Mouse (Mus musculus): ENCODE measurements around the gene Actrt2. TPM values are rescaled to one million over a fixed set of nuclear protein-coding genes. Genes with fewer than 3 reads are reported as not detected.

Actrt2 gene
- total and polyA plus RNA-seq, 2 experiments from 2014 or later: not detected

DNA sequence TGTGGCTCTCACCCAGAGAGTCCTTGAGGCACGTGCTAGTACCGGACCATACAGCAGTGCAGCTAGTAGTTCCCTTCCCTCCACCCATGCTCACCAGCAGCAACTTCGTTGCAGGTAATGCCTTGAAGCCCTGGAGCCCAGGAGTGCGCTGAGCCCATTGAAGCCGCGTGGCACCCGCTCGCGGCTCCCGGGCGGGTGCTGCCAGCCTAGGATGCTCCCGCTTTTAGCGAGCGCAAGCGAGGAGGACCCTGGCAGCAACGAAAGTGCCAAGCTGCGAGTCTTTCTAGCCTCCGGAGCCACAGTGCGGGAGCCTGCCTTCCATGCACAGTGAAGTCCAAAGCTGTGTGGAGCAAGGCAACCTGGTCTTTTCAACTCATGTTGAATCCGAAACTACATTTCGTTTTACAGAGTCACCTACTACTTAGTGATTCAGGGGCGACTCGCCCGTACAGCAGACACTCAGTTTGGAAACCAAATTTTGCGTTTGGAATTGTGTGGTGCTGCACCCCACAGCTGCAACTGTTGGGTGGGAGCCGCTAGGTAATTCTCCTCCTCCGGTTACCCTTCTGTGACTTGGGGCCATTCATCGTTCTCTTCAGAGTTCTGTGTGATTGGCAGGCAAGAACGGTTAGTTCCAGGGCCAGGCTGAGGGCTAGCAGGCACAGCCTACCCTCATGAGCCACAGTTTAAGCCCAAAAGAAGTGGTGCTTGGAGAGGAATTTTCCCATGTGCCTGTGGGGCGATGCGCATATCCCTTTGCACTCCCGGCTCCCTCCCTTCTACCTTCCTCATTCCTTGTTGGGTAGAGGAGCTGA, 26.2 kb downstream of the Actrt2 start:
- H3K4me3 ChIP-seq (ENCODE audit: low read depth, low read length): no peak overlapping the region
- peaks cover 66% of the 10 kb centered on the region for H3K27me3 ChIP-seq (ENCODE audit: control insufficient read depth, insufficient read depth, low read length)
- TF ChIP-seq EP300 (IDR thresholded peaks at IDR 0.05; ENCODE audit: low read depth) (no peak), CTCF (IDR thresholded peaks at IDR 0.05; ENCODE audit: low read depth) (no peak)
- no peaks in the 10 kb centered on the region for H3K4me1 ChIP-seq (ENCODE audit: control insufficient read depth, insufficient read depth)
- 0 out of 2 replicates have a peak overlapping the region, but pooled peaks have one; percentile 6 for H3K4me2 ChIP-seq (ENCODE audit: low read depth, low read length)
- WGBS: 27% methylated on average over 32 of the region's 32 CpGs
- H3K9ac ChIP-seq (replicated peaks; ENCODE audit: low read depth, low read length): no peak overlapping the region
- H3K9me3 ChIP-seq (replicated peaks; ENCODE audit: control insufficient read depth, low read length): no peaks in the 10 kb centered on the region
- no peak for DNase-seq (ENCODE audit: low spot score)
- no peaks in the 10 kb centered on the region for H3K36me3 ChIP-seq (replicated peaks; ENCODE audit: control insufficient read depth, insufficient read depth, low read length)
- H3K27ac ChIP-seq (ENCODE audit: low read depth): no peak overlapping the region
- no peak for ATAC-seq (ENCODE audit: insufficient read depth, low read depth)

DNA sequence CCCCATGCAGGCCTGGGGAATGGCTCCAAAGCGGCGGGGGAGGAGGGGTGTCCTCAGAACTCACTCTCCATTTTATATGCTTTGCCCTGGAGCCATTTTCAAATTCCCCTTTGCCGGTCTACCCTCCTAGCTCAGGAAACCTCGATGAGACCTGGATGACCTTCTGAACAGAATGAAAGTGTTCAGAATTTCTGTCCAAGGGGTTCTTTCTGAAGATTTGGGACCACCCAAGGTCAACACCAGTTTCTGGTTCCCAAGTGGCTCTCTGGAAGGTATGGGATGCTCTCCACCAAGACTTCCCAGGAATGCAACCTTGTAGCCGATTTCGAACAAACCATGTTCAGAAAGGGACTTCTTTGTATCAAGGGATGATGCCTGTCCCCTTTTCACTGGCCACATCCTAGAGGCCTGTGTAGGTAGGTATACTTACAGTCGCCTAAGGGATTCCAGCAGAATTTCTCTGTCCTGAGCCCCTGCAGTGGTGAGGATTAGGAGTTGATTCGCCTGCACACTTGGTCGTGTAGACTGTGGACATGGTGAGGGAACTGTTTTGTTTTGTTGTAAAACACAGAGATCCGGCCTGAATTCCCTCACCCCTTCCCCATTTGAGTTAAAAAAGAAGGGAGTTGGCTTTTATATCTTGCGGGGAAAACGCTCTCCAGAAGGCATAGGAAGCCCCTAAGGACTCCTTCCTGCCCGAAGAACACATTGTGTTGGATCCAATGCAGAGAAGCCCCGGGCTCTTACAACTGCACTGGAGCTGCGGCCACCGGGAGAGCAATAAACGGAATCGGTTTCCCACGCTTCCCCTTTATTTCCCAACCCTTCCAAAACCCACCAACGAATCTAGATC, 27.0 kb downstream of the Actrt2 start:
- H3K4me1 ChIP-seq (ENCODE audit: control insufficient read depth, insufficient read depth): no peaks in the 10 kb centered on the region
- peaks cover 62% of the 10 kb centered on the region for H3K27me3 ChIP-seq (ENCODE audit: control insufficient read depth, insufficient read depth, low read length)

DNA sequence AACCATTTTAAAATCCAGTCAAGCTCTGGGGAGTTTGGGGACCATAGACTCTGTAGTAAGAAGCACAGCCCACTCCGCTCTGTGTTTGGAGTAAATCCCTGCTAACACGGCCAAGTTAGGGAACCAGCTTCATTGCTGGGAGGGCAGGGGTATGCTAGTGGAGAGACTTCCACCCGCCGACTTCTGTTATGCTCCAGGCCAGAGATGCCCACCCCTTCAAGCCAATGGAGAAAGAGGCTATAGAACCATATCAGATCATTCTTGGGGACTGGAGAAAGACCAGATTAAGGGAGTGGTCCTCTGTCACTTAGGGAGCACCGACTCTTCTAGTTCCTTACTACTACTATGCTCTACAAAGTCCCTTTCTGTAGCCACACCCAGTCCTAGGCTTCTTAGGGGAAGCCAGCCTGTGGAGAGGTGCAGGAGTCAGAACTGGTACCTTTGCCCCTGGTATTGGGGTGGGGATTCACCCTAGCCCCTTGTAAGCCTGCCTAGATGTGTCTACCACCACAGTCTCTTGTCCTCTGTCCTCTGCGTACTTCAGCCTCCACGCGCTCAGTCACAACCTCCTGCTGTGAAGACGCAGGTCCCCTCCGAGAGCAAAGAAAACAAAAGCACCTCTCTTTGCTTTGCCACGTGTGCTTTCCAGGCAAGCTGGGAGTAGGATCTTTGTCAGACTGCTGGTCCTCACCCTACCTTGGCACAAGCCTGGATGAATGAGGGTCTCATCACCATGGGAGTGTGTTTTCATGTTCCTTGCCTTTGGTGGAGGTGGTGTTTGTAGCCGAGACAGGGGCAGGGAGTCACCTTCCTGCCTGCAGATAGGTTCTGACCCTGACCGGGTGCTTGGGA, 27.9 kb downstream of the Actrt2 start:
- TF ChIP-seq CTCF (IDR thresholded peaks at IDR 0.05; ENCODE audit: low read depth): no peak
- TF ChIP-seq EP300 (IDR thresholded peaks at IDR 0.05; ENCODE audit: low read depth): no peak
- H3K36me3 ChIP-seq (replicated peaks; ENCODE audit: control insufficient read depth, insufficient read depth, low read length): no peaks in the 10 kb centered on the region
- no peak overlapping the region for H3K4me3 ChIP-seq (ENCODE audit: low read depth, low read length)
- no peak overlapping the region for H3K27ac ChIP-seq (ENCODE audit: low read depth)
- no peak for DNase-seq (ENCODE audit: low spot score)
- peak overlapping the region; percentile 75; the same call in 1 of the 2 replicates for H3K4me2 ChIP-seq (ENCODE audit: low read depth, low read length)
- no peaks in the 10 kb centered on the region for H3K4me1 ChIP-seq (ENCODE audit: control insufficient read depth, insufficient read depth)
- no peak for ATAC-seq (ENCODE audit: insufficient read depth, low read depth)
- no peak overlapping the region for H3K9ac ChIP-seq (replicated peaks; ENCODE audit: low read depth, low read length)
- 41% methylated on average over 13 of the region's 13 CpGs for WGBS
- H3K9me3 ChIP-seq (replicated peaks; ENCODE audit: control insufficient read depth, low read length): no peaks in the 10 kb centered on the region
- H3K27me3 ChIP-seq (ENCODE audit: control insufficient read depth, insufficient read depth, low read length): peaks cover 62% of the 10 kb centered on the region

More for the DNA sequence above, 27.0 kb downstream of the Actrt2 start:
- no peak overlapping the region for H3K4me2 ChIP-seq (ENCODE audit: low read depth, low read length)
- H3K4me3 ChIP-seq (ENCODE audit: low read depth, low read length): no peak overlapping the region
- ATAC-seq (ENCODE audit: insufficient read depth, low read depth): no peak
- WGBS: 44% methylated on average over 20 of the region's 20 CpGs
- no peak for DNase-seq (ENCODE audit: low spot score)
- H3K9ac ChIP-seq (replicated peaks; ENCODE audit: low read depth, low read length): no peak overlapping the region
- TF ChIP-seq CTCF (IDR thresholded peaks at IDR 0.05; ENCODE audit: low read depth): no peak
- no peak for TF ChIP-seq EP300 (IDR thresholded peaks at IDR 0.05; ENCODE audit: low read depth)
- H3K36me3 ChIP-seq (replicated peaks; ENCODE audit: control insufficient read depth, insufficient read depth, low read length): no peaks in the 10 kb centered on the region
- H3K27ac ChIP-seq (ENCODE audit: low read depth): no peak overlapping the region
- no peaks in the 10 kb centered on the region for H3K9me3 ChIP-seq (replicated peaks; ENCODE audit: control insufficient read depth, low read length)

DNA sequence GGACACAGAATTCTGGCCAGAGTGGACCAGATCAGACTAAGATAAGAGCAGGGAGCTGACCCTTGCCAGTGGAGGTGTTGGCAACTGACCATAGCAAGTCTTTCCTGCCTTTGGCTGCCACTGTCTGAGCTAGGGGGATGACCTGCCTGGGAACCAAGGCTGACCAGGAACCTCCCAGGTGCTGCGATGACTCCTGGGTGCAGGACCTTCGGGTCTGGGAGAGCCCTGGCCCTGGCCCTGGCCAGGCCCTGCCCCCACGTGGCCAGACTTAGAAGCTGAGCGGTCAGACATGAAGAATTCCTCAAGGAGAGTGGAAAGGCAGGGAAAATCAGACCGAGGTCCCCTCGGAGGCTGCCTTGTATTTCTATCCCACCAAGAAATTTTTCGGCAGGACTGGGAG, 28.5 kb downstream of the Actrt2 start:
- DNase-seq (ENCODE audit: low spot score): no peak
- H3K27ac ChIP-seq (ENCODE audit: low read depth): no peak overlapping the region
- peak overlapping the region; percentile 9; the same call in 1 of the 2 replicates for H3K4me3 ChIP-seq (ENCODE audit: low read depth, low read length)
- H3K36me3 ChIP-seq (replicated peaks; ENCODE audit: control insufficient read depth, insufficient read depth, low read length): no peaks in the 10 kb centered on the region
- TF ChIP-seq CTCF (IDR thresholded peaks at IDR 0.05; ENCODE audit: low read depth) (peak; percentile 46), EP300 (IDR thresholded peaks at IDR 0.05; ENCODE audit: low read depth) (no peak)
- no peaks in the 10 kb centered on the region for H3K4me1 ChIP-seq (ENCODE audit: control insufficient read depth, insufficient read depth)
- H3K27me3 ChIP-seq (ENCODE audit: control insufficient read depth, insufficient read depth, low read length): peaks cover 68% of the 10 kb centered on the region
- peak overlapping the region; percentile 75 for H3K4me2 ChIP-seq (ENCODE audit: low read depth, low read length)
- 12% methylated on average over 7 of the region's 7 CpGs for WGBS
- H3K9me3 ChIP-seq (replicated peaks; ENCODE audit: control insufficient read depth, low read length): no peaks in the 10 kb centered on the region
- no peak overlapping the region for H3K9ac ChIP-seq (replicated peaks; ENCODE audit: low read depth, low read length)
- ATAC-seq (ENCODE audit: insufficient read depth, low read depth): no peak

DNA sequence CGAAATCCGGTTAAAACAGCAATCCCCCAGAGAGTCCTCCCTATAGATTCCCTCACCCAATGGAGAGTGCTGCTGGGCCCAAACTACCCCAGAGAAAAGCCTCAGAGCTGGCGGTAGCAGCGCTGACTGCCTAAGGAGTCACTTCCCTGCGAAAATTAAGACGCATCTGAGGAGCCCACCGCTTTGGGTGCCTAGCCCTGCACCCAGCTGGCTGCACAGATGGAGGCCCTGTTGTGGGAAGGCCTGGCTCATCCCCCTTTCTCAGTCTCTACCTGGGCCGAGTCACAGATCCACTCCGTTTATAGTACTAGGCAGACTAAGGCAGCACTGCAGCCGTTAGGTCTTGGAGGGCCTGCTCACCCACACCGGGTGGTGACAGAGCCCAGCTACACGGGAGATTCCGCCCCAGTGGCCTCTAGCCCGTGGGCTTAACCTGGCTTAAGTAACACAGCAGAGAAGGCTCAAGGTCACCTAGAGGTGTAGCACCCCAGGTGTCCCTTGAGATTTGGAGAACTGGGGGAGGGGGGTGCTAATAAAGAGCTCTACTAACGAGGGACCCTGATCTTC, 29.3 kb downstream of the Actrt2 start:
- Histone ChIP-seq H3K4me1 (ENCODE audit: control insufficient read depth, insufficient read depth) (no peaks in the 10 kb centered on the region), H3K4me2 (ENCODE audit: low read depth, low read length) (peak overlapping the region; percentile 75), H3K9me3 (replicated peaks; ENCODE audit: control insufficient read depth, low read length) (no peaks in the 10 kb centered on the region), H3K9ac (replicated peaks; ENCODE audit: low read depth, low read length) (peak overlapping the region; percentile 86), H3K27me3 (ENCODE audit: control insufficient read depth, insufficient read depth, low read length) (peaks cover 63% of the 10 kb centered on the region), H3K27ac (ENCODE audit: low read depth) (peak overlapping the region; percentile 91), H3K4me3 (ENCODE audit: low read depth, low read length) (peak overlapping the region; percentile 68), H3K36me3 (replicated peaks; ENCODE audit: control insufficient read depth, insufficient read depth, low read length) (no peaks in the 10 kb centered on the region)
- ATAC-seq (ENCODE audit: insufficient read depth, low read depth) (no peak), DNase-seq (ENCODE audit: low spot score) (no peak)
- WGBS: 8% methylated on average over 15 of the region's 15 CpGs
- TF ChIP-seq CTCF (IDR thresholded peaks at IDR 0.05; ENCODE audit: low read depth): no peak
- no peak for TF ChIP-seq EP300 (IDR thresholded peaks at IDR 0.05; ENCODE audit: low read depth)
